Mouse (Mus musculus) forelimb bud, embryonic 11.5 days (tissue): ENCODE measurements around the gene Mapk8ip2.

Source experiments
- DNase-seq: peaks from one replicate; pipeline ENCODE4 v3.0.0-alpha.2; 2012; ENCODE audit warnings: low read depth, low spot score

The Mapk8ip2 gene

GRCm38 (mm10) chr15:89480584-89480983 lies 26.9 kb downstream of the Mapk8ip2 start:
- DNase-seq = no peak

- DNase-seq = no peak
Observed at GRCm38 (mm10) chr15:89488182-89488581, 34.5 kb downstream of the Mapk8ip2 start.

GRCm38 (mm10) chr15:89488611-89489117 lies 35.0 kb downstream of the Mapk8ip2 start:
- DNase-seq = no peak

- no peak for DNase-seq
Observed at GRCm38 (mm10) chr15:89494970-89495369, 41.3 kb downstream of the Mapk8ip2 start.

GRCm38 (mm10) chr15:89496131-89496530 lies 42.4 kb downstream of the Mapk8ip2 start:
- no peak for DNase-seq

- no peak for DNase-seq
Observed at GRCm38 (mm10) chr15:89496841-89497240, 43.1 kb downstream of the Mapk8ip2 start.

- DNase-seq = no peak
Observed at GRCm38 (mm10) chr15:89497391-89498048, 43.8 kb downstream of the Mapk8ip2 start.

- DNase-seq = no peak
Observed at GRCm38 (mm10) chr15:89498049-89498960, 44.6 kb downstream of the Mapk8ip2 start.

- DNase-seq = no peak
Observed at GRCm38 (mm10) chr15:89498961-89499688, 45.4 kb downstream of the Mapk8ip2 start, which contains the start of gene Shank3. Gene Shank3, plus strand, starts transcription at chr15:89499623.

- DNase-seq = peak; percentile 67
Observed at GRCm38 (mm10) chr15:89499784-89500220, 46.1 kb downstream of the Mapk8ip2 start.

GRCm38 (mm10) chr15:89500221-89500791 lies 46.6 kb downstream of the Mapk8ip2 start:
- peak; percentile 20 for DNase-seq

- no peak for DNase-seq
Observed at GRCm38 (mm10) chr15:89501321-89501720, 47.6 kb downstream of the Mapk8ip2 start.

- DNase-seq = no peak
Observed at GRCm38 (mm10) chr15:89504838-89505237, 51.1 kb downstream of the Mapk8ip2 start.

GRCm38 (mm10) chr15:89507751-89508150 lies 54.0 kb downstream of the Mapk8ip2 start:
- no peak for DNase-seq

- no peak for DNase-seq
Observed at GRCm38 (mm10) chr15:89512679-89513078, 59.0 kb downstream of the Mapk8ip2 start.
